ENCODE assay signal across 8 mouse cellular contexts in genomic region chr13:31877061-31877460, GRCm38 (mm10).
DNase-seq lines count a peak whose midpoint lies in the region; ATAC-seq and TF ChIP-seq lines count a peak whose summit lies in the region.

No protein-coding gene starts in this region.

- H3K9me3 ChIP-seq in kidney, embryonic 16.5 days (ENCODE audit: low read length): no peaks in the 10 kb centered on the region

- no peak overlapping the region for H3K9ac ChIP-seq in heart, adult 2 months (ENCODE audit: low read depth, low read length)
- no peak overlapping the region for H3K9ac ChIP-seq in kidney, embryonic 16.5 days (replicated peaks; ENCODE audit: low read length)

- no peak overlapping the region for H3K4me3 ChIP-seq in gastrocnemius, adult 2 months
- H3K4me3 ChIP-seq in heart, adult 2 months: no peak overlapping the region
- H3K4me3 ChIP-seq in kidney, embryonic 16.5 days (ENCODE audit: low read length): no peak overlapping the region

- H3K36me3 ChIP-seq in heart, adult 2 months (ENCODE audit: control insufficient read depth, insufficient read depth, low read length): no peaks in the 10 kb centered on the region; the same call in 1 of the 2 replicates
- no peaks in the 10 kb centered on the region for H3K36me3 ChIP-seq in kidney, embryonic 16.5 days (ENCODE audit: insufficient read depth, low read length)

- intact Hi-C loops in gastrocnemius, adult 2 months (cut with DNase I): no loop called here
- intact Hi-C loops in heart, adult 2 months (cut with DNase I): no loop called here

- H3K27ac ChIP-seq in gastrocnemius, adult 2 months: peak overlapping the region; percentile 24; the same call in 1 of the 2 replicates
- no peak overlapping the region for H3K27ac ChIP-seq in heart, adult 2 months
- H3K27ac ChIP-seq in kidney, embryonic 16.5 days (ENCODE audit: low read length): no peak overlapping the region

- WGBS in heart, adult 2 months: 15% methylated on average over 4 of the region's 4 CpGs
- 10% methylated on average over 4 of the region's 4 CpGs for WGBS in kidney, embryonic 16.5 days

- H3K79me2 ChIP-seq in heart, adult 2 months (replicated peaks; ENCODE audit: control insufficient read depth, insufficient read depth, low read length): no peaks in the 10 kb centered on the region

- peak; percentile 20 for DNase-seq in gastrocnemius, adult 2 months
- no peak for DNase-seq in gastrocnemius, postnatal 25 days
- peak; percentile 27 to 41 for DNase-seq in heart, adult 2 months
- peak; percentile 61 for DNase-seq in lung, postnatal 36 days
- no peak for DNase-seq in spleen, postnatal 10 days (ENCODE audit: low spot score in 2 of 2)
- DNase-seq in right cerebral cortex, adult 18-20 months: no peak
- no peak for DNase-seq in right cerebral cortex, postnatal 14 days

- TF ChIP-seq CTCF in gastrocnemius, adult 2 months (IDR thresholded peaks at IDR 0.05): no peak
- TF ChIP-seq CTCF in heart, adult 2 months (IDR thresholded peaks at IDR 0.05): no peak

- no peak for TF ChIP-seq EP300 in heart, adult 2 months (IDR thresholded peaks at IDR 0.05; ENCODE audit: insufficient read depth, low read depth, low read length)

- peaks cover 5% of the 10 kb centered on the region for H3K4me1 ChIP-seq in heart, adult 2 months (ENCODE audit: control insufficient read depth, insufficient read depth, low read length)
- peaks cover 13% of the 10 kb centered on the region for H3K4me1 ChIP-seq in kidney, embryonic 16.5 days (ENCODE audit: insufficient read depth, low read length)

- H3K27me3 ChIP-seq in heart, adult 2 months (ENCODE audit: control insufficient read depth, insufficient read depth, low read length): no peaks in the 10 kb centered on the region
- H3K27me3 ChIP-seq in kidney, embryonic 16.5 days (ENCODE audit: insufficient read depth, low read length): no peaks in the 10 kb centered on the region

- ATAC-seq in kidney, embryonic 16.5 days (ENCODE audit: low FRiP score, low TSS enrichment): peak; percentile 77

- no peak for TF ChIP-seq POLR2A in heart, adult 2 months (IDR thresholded peaks at IDR 0.05; ENCODE audit: insufficient read depth, low read depth, low read length)

- H3K4me2 ChIP-seq in kidney, embryonic 16.5 days (replicated peaks; ENCODE audit: low read depth, low read length): no peak overlapping the region

Comparison
In these comparisons a context has a peak if more than half of its experiments do, and no peak if none do; other contexts are left out.
1. DNase-seq: peak in gastrocnemius, adult 2 months (single experiment), heart, adult 2 months (2 of 2) and lung, postnatal 36 days (single experiment); none in gastrocnemius, postnatal 25 days (single experiment), spleen, postnatal 10 days (0 of 2), right cerebral cortex, adult 18-20 months (single experiment) and right cerebral cortex, postnatal 14 days (single experiment).